Mouse (Mus musculus): ENCODE data around the gene Tmem243.

Tmem243 gene

DNA sequence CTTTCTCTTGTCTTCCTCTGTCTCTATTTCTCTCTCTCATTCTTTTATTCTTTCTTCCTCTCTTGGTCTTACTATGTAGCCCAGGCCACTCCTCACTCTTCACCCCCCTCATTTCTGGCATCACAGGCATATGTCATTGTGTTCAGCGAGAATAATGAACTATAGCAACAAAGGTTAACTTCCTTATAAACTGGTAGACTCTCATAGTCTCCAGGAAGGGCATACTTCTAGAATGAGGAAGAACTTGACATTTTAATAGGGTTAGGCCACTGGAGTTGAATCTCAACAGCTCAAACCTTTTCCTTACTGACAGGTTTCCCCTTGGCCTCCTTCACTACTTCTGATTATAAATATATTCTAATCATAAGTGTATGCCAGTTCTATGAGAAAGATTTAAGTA lies 86.0 kb downstream of the Tmem243 start:
- no peak for DNase-seq

Data from lung, postnatal 10 days (tissue).